Mouse (Mus musculus): ENCODE data around the gene Magi2. TPM values are rescaled to one million over a fixed set of nuclear protein-coding genes. Genes with fewer than 3 reads are reported as not detected.

The Magi2 gene
- polyA plus RNA-seq, 1 experiment from 2014 or later = 3.0 TPM

- no peak overlapping the region for H3K4me2 ChIP-seq (ENCODE audit: low read depth, low read length)
- H3K36me3 ChIP-seq (replicated peaks; ENCODE audit: control insufficient read depth, insufficient read depth, low read depth, low read length) = no peaks in the 10 kb centered on the region
- H3K9ac ChIP-seq (replicated peaks; ENCODE audit: low read length) = no peak overlapping the region
- H3K27ac ChIP-seq (replicated peaks; ENCODE audit: low read depth, low read length) = no peak overlapping the region
- H3K4me1 ChIP-seq (ENCODE audit: control insufficient read depth, insufficient read depth, low read length) = no peaks in the 10 kb centered on the region
- no peaks in the 10 kb centered on the region for H3K27me3 ChIP-seq (ENCODE audit: control insufficient read depth, insufficient read depth, low read length)
- no peaks in the 10 kb centered on the region for H3K9me3 ChIP-seq (replicated peaks; ENCODE audit: control insufficient read depth, low read length)
- WGBS = 80% methylated on average over 1 of the region's 1 CpGs
- DNase-seq (ENCODE audit: low spot score) = no peak
- H3K4me3 ChIP-seq (ENCODE audit: low read depth, low read length) = no peak overlapping the region
- no peak for ATAC-seq (replicated peaks; ENCODE audit: insufficient number of reproducible peaks, low FRiP score, low TSS enrichment, low read depth)
Measured at GRCm38 (mm10) chr5:20643741-20644140, 1416.9 kb downstream of the Magi2 start.

- Histone ChIP-seq H3K4me1 (ENCODE audit: control insufficient read depth, insufficient read depth, low read length) (no peaks in the 10 kb centered on the region), H3K27ac (replicated peaks; ENCODE audit: low read depth, low read length) (no peak overlapping the region), H3K9me3 (replicated peaks; ENCODE audit: control insufficient read depth, low read length) (no peaks in the 10 kb centered on the region), H3K4me2 (ENCODE audit: low read depth, low read length) (no peak overlapping the region), H3K4me3 (ENCODE audit: low read depth, low read length) (no peak overlapping the region), H3K9ac (replicated peaks; ENCODE audit: low read length) (no peak overlapping the region), H3K27me3 (ENCODE audit: control insufficient read depth, insufficient read depth, low read length) (no peaks in the 10 kb centered on the region), H3K36me3 (replicated peaks; ENCODE audit: control insufficient read depth, insufficient read depth, low read depth, low read length) (no peaks in the 10 kb centered on the region)
- ATAC-seq (replicated peaks; ENCODE audit: insufficient number of reproducible peaks, low FRiP score, low TSS enrichment, low read depth) (no peak), DNase-seq (ENCODE audit: low spot score) (no peak)
- WGBS = 93% methylated on average over 3 of the region's 3 CpGs
Measured at GRCm38 (mm10) chr5:20646947-20647346, 1420.1 kb downstream of the Magi2 start.

GRCm38 (mm10) chr5:20653425-20654185 lies 1426.8 kb downstream of the Magi2 start:
- Histone ChIP-seq H3K36me3 (replicated peaks; ENCODE audit: control insufficient read depth, insufficient read depth, low read depth, low read length) (no peaks in the 10 kb centered on the region), H3K9ac (replicated peaks; ENCODE audit: low read length) (no peak overlapping the region), H3K4me1 (ENCODE audit: control insufficient read depth, insufficient read depth, low read length) (no peaks in the 10 kb centered on the region), H3K4me3 (ENCODE audit: low read depth, low read length) (no peak overlapping the region), H3K27me3 (ENCODE audit: control insufficient read depth, insufficient read depth, low read length) (no peaks in the 10 kb centered on the region), H3K27ac (replicated peaks; ENCODE audit: low read depth, low read length) (no peak overlapping the region), H3K4me2 (ENCODE audit: low read depth, low read length) (no peak overlapping the region), H3K9me3 (replicated peaks; ENCODE audit: control insufficient read depth, low read length) (no peaks in the 10 kb centered on the region)
- ATAC-seq (replicated peaks; ENCODE audit: insufficient number of reproducible peaks, low FRiP score, low TSS enrichment, low read depth) (0 out of 2 replicates have a peak, but pooled peaks have one; percentile 52), DNase-seq (ENCODE audit: low spot score) (no peak)
- 75% methylated on average over 11 of the region's 11 CpGs for whole genome bisulfite sequencing

GRCm38 (mm10) chr5:20654766-20655472 lies 1428.1 kb downstream of the Magi2 start:
- Histone ChIP-seq H3K36me3 (replicated peaks; ENCODE audit: control insufficient read depth, insufficient read depth, low read depth, low read length) (no peaks in the 10 kb centered on the region), H3K4me3 (ENCODE audit: low read depth, low read length) (no peak overlapping the region), H3K9ac (replicated peaks; ENCODE audit: low read length) (no peak overlapping the region), H3K27me3 (ENCODE audit: control insufficient read depth, insufficient read depth, low read length) (no peaks in the 10 kb centered on the region), H3K4me2 (ENCODE audit: low read depth, low read length) (no peak overlapping the region), H3K27ac (replicated peaks; ENCODE audit: low read depth, low read length) (no peak overlapping the region), H3K9me3 (replicated peaks; ENCODE audit: control insufficient read depth, low read length) (no peaks in the 10 kb centered on the region), H3K4me1 (ENCODE audit: control insufficient read depth, insufficient read depth, low read length) (no peaks in the 10 kb centered on the region)
- ATAC-seq (replicated peaks; ENCODE audit: insufficient number of reproducible peaks, low FRiP score, low TSS enrichment, low read depth) (no peak), DNase-seq (ENCODE audit: low spot score) (no peak)
- 83% methylated on average over 10 of the region's 10 CpGs for WGBS

- DNase-seq (ENCODE audit: low spot score) = no peak
- no peaks in the 10 kb centered on the region for H3K27me3 ChIP-seq (ENCODE audit: control insufficient read depth, insufficient read depth, low read length)
Measured at GRCm38 (mm10) chr5:20657056-20657455, 1430.2 kb downstream of the Magi2 start.

GRCm38 (mm10) chr5:20667601-20668000 lies 1440.8 kb downstream of the Magi2 start:
- H3K27me3 ChIP-seq (ENCODE audit: control insufficient read depth, insufficient read depth, low read length) = no peaks in the 10 kb centered on the region
- H3K4me1 ChIP-seq (ENCODE audit: control insufficient read depth, insufficient read depth, low read length) = no peaks in the 10 kb centered on the region
- whole genome bisulfite sequencing = 94% methylated on average over 8 of the region's 8 CpGs
- H3K9ac ChIP-seq (replicated peaks; ENCODE audit: low read length) = no peak overlapping the region
- H3K36me3 ChIP-seq (replicated peaks; ENCODE audit: control insufficient read depth, insufficient read depth, low read depth, low read length) = no peaks in the 10 kb centered on the region
- no peak overlapping the region for H3K4me2 ChIP-seq (ENCODE audit: low read depth, low read length)
- no peaks in the 10 kb centered on the region for H3K9me3 ChIP-seq (replicated peaks; ENCODE audit: control insufficient read depth, low read length)
- ATAC-seq (replicated peaks; ENCODE audit: insufficient number of reproducible peaks, low FRiP score, low TSS enrichment, low read depth) (no peak), DNase-seq (ENCODE audit: low spot score) (no peak)
- no peak overlapping the region for H3K27ac ChIP-seq (replicated peaks; ENCODE audit: low read depth, low read length)
- H3K4me3 ChIP-seq (ENCODE audit: low read depth, low read length) = no peak overlapping the region

More at GRCm38 (mm10) chr5:20657056-20657455, 1430.2 kb downstream of the Magi2 start:
- Histone ChIP-seq H3K36me3 (replicated peaks; ENCODE audit: control insufficient read depth, insufficient read depth, low read depth, low read length) (no peaks in the 10 kb centered on the region), H3K9ac (replicated peaks; ENCODE audit: low read length) (no peak overlapping the region), H3K4me3 (ENCODE audit: low read depth, low read length) (no peak overlapping the region), H3K4me2 (ENCODE audit: low read depth, low read length) (no peak overlapping the region), H3K27ac (replicated peaks; ENCODE audit: low read depth, low read length) (no peak overlapping the region), H3K4me1 (ENCODE audit: control insufficient read depth, insufficient read depth, low read length) (no peaks in the 10 kb centered on the region), H3K9me3 (replicated peaks; ENCODE audit: control insufficient read depth, low read length) (no peaks in the 10 kb centered on the region)
- 92% methylated on average over 5 of the region's 5 CpGs for WGBS
- ATAC-seq (replicated peaks; ENCODE audit: insufficient number of reproducible peaks, low FRiP score, low TSS enrichment, low read depth) = no peak

GRCm38 (mm10) chr5:20668736-20669355 lies 1442.0 kb downstream of the Magi2 start:
- no peak overlapping the region for H3K9ac ChIP-seq (replicated peaks; ENCODE audit: low read length)
- no peak overlapping the region for H3K27ac ChIP-seq (replicated peaks; ENCODE audit: low read depth, low read length)
- no peaks in the 10 kb centered on the region for H3K9me3 ChIP-seq (replicated peaks; ENCODE audit: control insufficient read depth, low read length)
- H3K4me2 ChIP-seq (ENCODE audit: low read depth, low read length) = no peak overlapping the region
- DNase-seq (ENCODE audit: low spot score) (no peak), ATAC-seq (replicated peaks; ENCODE audit: insufficient number of reproducible peaks, low FRiP score, low TSS enrichment, low read depth) (no peak)
- H3K36me3 ChIP-seq (replicated peaks; ENCODE audit: control insufficient read depth, insufficient read depth, low read depth, low read length) = no peaks in the 10 kb centered on the region
- WGBS = 86% methylated on average over 10 of the region's 10 CpGs
- H3K4me1 ChIP-seq (ENCODE audit: control insufficient read depth, insufficient read depth, low read length) = no peaks in the 10 kb centered on the region
- no peak overlapping the region for H3K4me3 ChIP-seq (ENCODE audit: low read depth, low read length)
- no peaks in the 10 kb centered on the region for H3K27me3 ChIP-seq (ENCODE audit: control insufficient read depth, insufficient read depth, low read length)

GRCm38 (mm10) chr5:20669456-20669855 lies 1442.6 kb downstream of the Magi2 start:
- no peak for ATAC-seq (replicated peaks; ENCODE audit: insufficient number of reproducible peaks, low FRiP score, low TSS enrichment, low read depth)
- H3K4me3 ChIP-seq (ENCODE audit: low read depth, low read length) = no peak overlapping the region

More at GRCm38 (mm10) chr5:20669456-20669855, 1442.6 kb downstream of the Magi2 start:
- Histone ChIP-seq H3K27me3 (ENCODE audit: control insufficient read depth, insufficient read depth, low read length) (no peaks in the 10 kb centered on the region), H3K27ac (replicated peaks; ENCODE audit: low read depth, low read length) (no peak overlapping the region), H3K36me3 (replicated peaks; ENCODE audit: control insufficient read depth, insufficient read depth, low read depth, low read length) (no peaks in the 10 kb centered on the region), H3K4me2 (ENCODE audit: low read depth, low read length) (no peak overlapping the region), H3K9me3 (replicated peaks; ENCODE audit: control insufficient read depth, low read length) (no peaks in the 10 kb centered on the region), H3K4me1 (ENCODE audit: control insufficient read depth, insufficient read depth, low read length) (peaks cover 1% of the 10 kb centered on the region), H3K9ac (replicated peaks; ENCODE audit: low read length) (no peak overlapping the region)
- WGBS = 83% methylated on average over 5 of the region's 5 CpGs
- no peak for DNase-seq (ENCODE audit: low spot score)
